Mouse (Mus musculus): ENCODE data around the gene Dlx6. TPM values are rescaled to one million over a fixed set of nuclear protein-coding genes. Genes with fewer than 3 reads are reported as not detected.

Dlx6 gene
- polyA plus RNA-seq, 1 experiment from 2014 or later: not detected

DNA sequence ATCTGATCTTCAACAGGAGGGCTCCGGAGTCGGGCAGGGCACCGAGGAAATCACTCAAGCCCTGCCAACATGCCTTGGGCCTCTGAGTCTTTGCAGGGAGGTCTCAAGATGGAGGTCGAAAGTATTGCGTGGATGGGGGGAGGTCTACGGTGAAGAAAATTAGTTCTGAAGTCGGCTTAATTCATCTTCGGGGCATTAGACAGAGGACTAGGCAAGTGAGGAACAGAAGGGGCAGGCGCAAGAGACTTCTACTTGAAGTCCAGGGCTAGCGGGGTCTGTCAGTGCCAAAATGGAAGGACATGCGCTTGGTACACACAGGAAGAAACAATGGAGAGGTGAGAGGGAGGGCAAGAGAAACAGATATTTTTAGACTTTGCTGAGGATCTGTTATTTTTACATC lies 12.0 kb downstream of the Dlx6 start:
- Histone ChIP-seq H3K27me3 (ENCODE audit: insufficient read depth, low read length) (peaks cover 92% of the 10 kb centered on the region), H3K4me1 (replicated peaks; ENCODE audit: insufficient read depth, low read length) (no peaks in the 10 kb centered on the region), H3K36me3 (ENCODE audit: insufficient read depth, low read length) (no peaks in the 10 kb centered on the region), H3K27ac (no peak overlapping the region), H3K4me2 (ENCODE audit: low read length) (no peak overlapping the region), H3K4me3 (replicated peaks; ENCODE audit: low read depth, low read length) (no peak overlapping the region), H3K9me3 (replicated peaks; ENCODE audit: low read length) (no peaks in the 10 kb centered on the region), H3K9ac (ENCODE audit: low read depth, low read length) (no peak overlapping the region)
- ATAC-seq (replicated peaks; ENCODE audit: low FRiP score, low read depth) (no peak), DNase-seq (ENCODE audit: low spot score) (no peak)
- TF ChIP-seq CTCF (IDR thresholded peaks at IDR 0.05; ENCODE audit: low read depth): no peak
- 3% methylated on average over 11 of the region's 11 CpGs for WGBS

DNA sequence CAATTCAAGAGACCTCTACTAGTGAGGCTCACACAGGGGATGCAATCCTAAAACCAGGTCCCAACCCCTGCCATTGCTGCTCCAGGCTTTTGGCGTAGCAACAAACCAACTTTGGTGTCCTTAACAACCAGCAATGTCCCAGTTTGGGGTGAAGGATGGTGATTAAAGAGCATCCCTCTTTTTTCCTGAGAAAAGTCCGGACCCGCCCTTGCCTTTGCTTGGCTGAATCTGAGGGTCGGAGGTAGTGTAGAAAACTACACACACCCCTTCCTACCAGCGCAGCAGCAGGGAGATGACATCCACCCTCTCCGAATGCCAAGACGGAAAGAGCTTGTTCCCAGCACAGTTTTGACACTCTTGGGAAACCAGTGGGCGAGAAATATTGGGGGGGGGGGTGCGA lies 12.5 kb downstream of the Dlx6 start:
- no peaks in the 10 kb centered on the region for H3K4me1 ChIP-seq (replicated peaks; ENCODE audit: insufficient read depth, low read length)
- H3K9me3 ChIP-seq (replicated peaks; ENCODE audit: low read length): no peaks in the 10 kb centered on the region
- H3K4me2 ChIP-seq (ENCODE audit: low read length): no peak overlapping the region
- H3K27ac ChIP-seq: no peak overlapping the region
- ATAC-seq (replicated peaks; ENCODE audit: low FRiP score, low read depth) (no peak), DNase-seq (ENCODE audit: low spot score) (no peak)
- H3K36me3 ChIP-seq (ENCODE audit: insufficient read depth, low read length): no peaks in the 10 kb centered on the region
- no peak overlapping the region for H3K9ac ChIP-seq (ENCODE audit: low read depth, low read length)
- WGBS: 8% methylated on average over 9 of the region's 9 CpGs
- TF ChIP-seq CTCF (IDR thresholded peaks at IDR 0.05; ENCODE audit: low read depth): no peak
- no peak overlapping the region for H3K4me3 ChIP-seq (replicated peaks; ENCODE audit: low read depth, low read length)
- H3K27me3 ChIP-seq (ENCODE audit: insufficient read depth, low read length): peaks cover 92% of the 10 kb centered on the region

DNA sequence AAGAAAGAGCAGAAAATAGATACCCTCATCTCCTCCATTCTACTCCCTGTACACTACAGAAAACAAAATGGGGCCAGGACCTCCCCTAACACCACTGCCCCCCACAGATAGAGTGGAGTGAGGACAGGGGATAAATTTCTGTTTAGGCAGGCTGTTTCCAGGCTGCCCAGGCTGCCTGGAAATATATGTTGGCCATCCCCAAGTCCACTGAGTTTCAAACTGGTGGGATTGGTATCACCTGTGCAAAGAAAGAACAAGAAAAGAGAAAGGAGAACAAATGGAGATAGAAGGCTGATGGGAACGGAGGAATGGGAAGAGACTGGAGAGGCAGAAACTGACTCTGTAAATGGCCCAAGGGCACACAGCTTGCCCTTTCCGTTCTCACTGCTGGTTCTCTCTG lies 13.1 kb downstream of the Dlx6 start:
- WGBS: 3% methylated on average over 2 of the region's 2 CpGs
- no peak for ATAC-seq (replicated peaks; ENCODE audit: low FRiP score, low read depth)

DNA sequence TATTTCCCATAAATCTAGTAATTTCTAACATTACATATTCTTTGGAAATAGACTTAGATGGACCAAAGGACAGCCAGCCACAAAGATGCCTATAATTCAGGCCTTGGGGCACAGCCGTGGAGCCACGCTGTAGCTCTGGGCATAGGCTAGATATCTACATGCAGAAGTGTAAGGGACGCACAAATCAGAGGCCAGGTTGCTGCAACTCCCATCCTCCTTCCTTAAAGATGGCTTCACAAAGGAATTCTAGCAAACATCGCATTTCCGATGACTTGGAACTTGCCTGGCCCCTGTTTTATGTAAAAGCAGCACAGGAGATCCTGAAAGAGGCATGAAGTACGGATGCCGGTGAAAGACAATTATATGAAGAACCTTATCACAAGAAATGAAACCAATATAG lies 13.6 kb downstream of the Dlx6 start:
- Histone ChIP-seq H3K4me1 (replicated peaks; ENCODE audit: insufficient read depth, low read length) (peaks cover 3% of the 10 kb centered on the region; the same call in 1 of the 2 replicates), H3K9me3 (replicated peaks; ENCODE audit: low read length) (no peaks in the 10 kb centered on the region), H3K27me3 (ENCODE audit: insufficient read depth, low read length) (peaks cover 94% of the 10 kb centered on the region), H3K9ac (ENCODE audit: low read depth, low read length) (no peak overlapping the region), H3K27ac (no peak overlapping the region), H3K36me3 (ENCODE audit: insufficient read depth, low read length) (no peaks in the 10 kb centered on the region), H3K4me3 (replicated peaks; ENCODE audit: low read depth, low read length) (no peak overlapping the region), H3K4me2 (ENCODE audit: low read length) (no peak overlapping the region)
- ATAC-seq (replicated peaks; ENCODE audit: low FRiP score, low read depth): no peak
- DNase-seq (ENCODE audit: low spot score): no peak
- TF ChIP-seq CTCF (IDR thresholded peaks at IDR 0.05; ENCODE audit: low read depth): no peak
- WGBS: 9% methylated on average over 7 of the region's 7 CpGs

More for the DNA sequence above, 13.1 kb downstream of the Dlx6 start:
- Histone ChIP-seq H3K9ac (ENCODE audit: low read depth, low read length) (no peak overlapping the region), H3K4me3 (replicated peaks; ENCODE audit: low read depth, low read length) (no peak overlapping the region), H3K9me3 (replicated peaks; ENCODE audit: low read length) (no peaks in the 10 kb centered on the region), H3K4me1 (replicated peaks; ENCODE audit: insufficient read depth, low read length) (peaks cover under 1% of the 10 kb centered on the region; the same call in 1 of the 2 replicates), H3K36me3 (ENCODE audit: insufficient read depth, low read length) (no peaks in the 10 kb centered on the region), H3K4me2 (ENCODE audit: low read length) (no peak overlapping the region), H3K27me3 (ENCODE audit: insufficient read depth, low read length) (peaks cover 94% of the 10 kb centered on the region), H3K27ac (no peak overlapping the region)
- no peak for TF ChIP-seq CTCF (IDR thresholded peaks at IDR 0.05; ENCODE audit: low read depth)
- no peak for DNase-seq (ENCODE audit: low spot score)

DNA sequence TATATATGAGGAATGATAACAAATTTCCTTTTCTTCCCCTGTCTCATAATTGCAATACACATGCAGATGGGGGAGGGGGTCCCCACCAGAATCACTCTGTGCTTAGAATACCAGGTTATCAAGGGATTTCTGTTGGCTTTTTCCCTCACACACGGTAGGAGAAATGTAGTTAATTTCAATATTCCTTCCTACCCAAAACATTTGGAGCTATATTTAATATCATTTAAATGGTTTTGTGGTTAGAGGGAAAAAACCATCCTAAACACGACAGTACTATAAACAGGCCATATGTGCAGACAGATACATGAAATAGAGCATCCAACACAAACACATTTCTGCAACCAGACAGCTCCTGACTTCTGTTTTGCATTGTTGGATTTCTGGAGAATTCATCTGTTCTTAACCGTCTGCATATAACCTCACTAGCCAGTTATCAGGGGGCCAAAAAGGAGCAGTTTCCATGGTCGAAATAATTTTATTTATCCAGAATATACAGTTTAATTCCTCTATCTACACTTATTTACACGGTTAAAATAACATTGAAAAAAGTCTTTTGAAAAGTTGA lies 14.3 kb downstream of the Dlx6 start:
- Histone ChIP-seq H3K9ac (ENCODE audit: low read depth, low read length) (no peak overlapping the region), H3K4me1 (replicated peaks; ENCODE audit: insufficient read depth, low read length) (peaks cover 3% of the 10 kb centered on the region; the same call in 1 of the 2 replicates), H3K27me3 (ENCODE audit: insufficient read depth, low read length) (peaks cover 91% of the 10 kb centered on the region), H3K36me3 (ENCODE audit: insufficient read depth, low read length) (no peaks in the 10 kb centered on the region), H3K27ac (no peak overlapping the region), H3K4me2 (ENCODE audit: low read length) (no peak overlapping the region), H3K9me3 (replicated peaks; ENCODE audit: low read length) (no peaks in the 10 kb centered on the region), H3K4me3 (replicated peaks; ENCODE audit: low read depth, low read length) (no peak overlapping the region)
- ATAC-seq (replicated peaks; ENCODE audit: low FRiP score, low read depth) (no peak), DNase-seq (ENCODE audit: low spot score) (no peak)
- 22% methylated on average over 5 of the region's 5 CpGs for WGBS
- TF ChIP-seq CTCF (IDR thresholded peaks at IDR 0.05; ENCODE audit: low read depth): no peak

DNA sequence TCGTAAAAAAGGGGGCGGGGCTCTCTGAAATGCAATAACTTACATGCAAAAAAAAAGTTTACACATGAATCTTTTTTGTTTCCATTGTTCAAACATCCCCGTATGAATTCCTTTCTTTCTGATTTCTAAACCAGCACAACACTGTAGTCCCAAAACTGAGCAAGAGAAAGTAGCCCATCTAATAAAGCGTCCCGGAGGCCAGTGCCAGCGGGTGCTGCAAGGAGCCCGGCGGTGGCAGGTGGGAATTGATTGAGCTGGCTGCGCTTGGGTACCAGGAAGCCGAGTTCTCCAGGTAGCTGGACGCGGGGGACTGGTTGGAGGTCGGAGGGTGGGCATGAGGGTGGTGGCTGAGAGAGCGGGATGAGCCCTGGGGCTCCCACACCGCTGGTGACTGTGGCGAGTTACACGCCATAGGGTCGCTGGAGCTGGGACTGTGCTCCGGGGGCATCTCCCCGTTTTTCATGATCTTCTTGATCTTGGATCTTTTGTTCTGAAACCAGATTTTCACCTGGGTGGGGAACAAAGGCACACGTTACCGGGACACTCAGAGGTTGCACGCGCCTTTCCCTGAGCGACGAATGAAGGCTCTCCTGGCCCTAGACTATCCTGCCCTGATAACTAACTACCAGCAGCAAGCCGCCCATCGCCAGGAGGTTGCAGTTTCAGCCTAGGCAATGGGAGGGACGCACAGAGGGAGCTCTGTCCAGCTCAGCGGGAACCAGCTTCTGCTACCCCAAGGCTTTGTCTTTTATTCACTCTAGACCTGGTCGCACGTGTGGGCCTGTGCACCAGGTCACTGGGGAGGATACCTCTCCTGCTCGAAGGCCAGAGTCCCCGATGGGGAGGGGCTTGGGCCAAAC lies 15.1 kb downstream of the Dlx6 start:
- ATAC-seq (replicated peaks; ENCODE audit: low FRiP score, low read depth): no peak
- H3K4me3 ChIP-seq (replicated peaks; ENCODE audit: low read depth, low read length): no peak overlapping the region
- 5% methylated on average over 34 of the region's 34 CpGs for WGBS

More for the DNA sequence above, 15.1 kb downstream of the Dlx6 start:
- peaks cover 3% of the 10 kb centered on the region; the same call in 1 of the 2 replicates for H3K4me1 ChIP-seq (replicated peaks; ENCODE audit: insufficient read depth, low read length)
- no peak for TF ChIP-seq CTCF (IDR thresholded peaks at IDR 0.05; ENCODE audit: low read depth)
- no peaks in the 10 kb centered on the region for H3K36me3 ChIP-seq (ENCODE audit: insufficient read depth, low read length)
- no peak for DNase-seq (ENCODE audit: low spot score)
- no peaks in the 10 kb centered on the region for H3K9me3 ChIP-seq (replicated peaks; ENCODE audit: low read length)
- H3K27me3 ChIP-seq (ENCODE audit: insufficient read depth, low read length): peaks cover 91% of the 10 kb centered on the region
- H3K4me2 ChIP-seq (ENCODE audit: low read length): no peak overlapping the region
- H3K9ac ChIP-seq (ENCODE audit: low read depth, low read length): no peak overlapping the region
- no peak overlapping the region for H3K27ac ChIP-seq
